Mouse (Mus musculus): ENCODE measurements at regions not wholly inside any gene's neighbourhood (a gene's known extent, or its start where the extent isn't known, plus 50 kb on each side); places are given as distances from the start of the nearest gene placed in this dataset.

DNA sequence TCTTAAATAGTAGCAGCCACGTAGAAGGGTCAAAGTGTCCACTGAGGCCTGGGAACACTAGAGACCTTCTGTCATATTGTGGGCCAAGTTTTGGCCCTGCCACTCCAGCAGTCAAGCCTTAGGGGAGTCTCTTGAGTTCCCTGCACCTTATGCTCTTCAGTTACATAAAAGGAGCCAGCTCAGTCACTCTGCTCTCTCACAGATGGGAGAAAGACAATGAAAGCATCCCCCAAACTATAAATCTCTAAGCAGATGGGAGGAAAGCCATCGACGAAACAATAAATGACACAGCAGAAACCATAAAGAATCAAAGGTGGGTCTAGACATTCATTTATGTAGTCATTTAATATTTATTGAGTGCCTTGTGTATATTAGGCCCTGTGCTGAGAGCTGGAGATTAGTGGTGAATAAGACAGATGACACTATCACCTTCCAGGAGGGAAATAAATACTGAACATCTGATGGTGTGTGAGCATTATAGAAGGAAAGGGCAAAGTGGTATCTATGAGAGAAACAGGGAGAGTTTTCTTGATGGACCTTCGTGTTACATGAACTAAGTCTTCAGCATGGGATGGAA is 137.5 kb upstream of the Synpr start:
- 92% methylated on average over 4 of the region's 4 CpGs for WGBS
- no peak for ATAC-seq (replicated peaks)
- Histone ChIP-seq H3K4me3 (no peak overlapping the region), H3K27ac (replicated peaks) (no peak overlapping the region), H3K9me3 (no peaks in the 10 kb centered on the region), H3K27me3 (no peaks in the 10 kb centered on the region), H3K36me3 (no peaks in the 10 kb centered on the region), H3K4me2 (replicated peaks) (no peak overlapping the region), H3K9ac (replicated peaks) (no peak overlapping the region), H3K4me1 (no peaks in the 10 kb centered on the region)

DNA sequence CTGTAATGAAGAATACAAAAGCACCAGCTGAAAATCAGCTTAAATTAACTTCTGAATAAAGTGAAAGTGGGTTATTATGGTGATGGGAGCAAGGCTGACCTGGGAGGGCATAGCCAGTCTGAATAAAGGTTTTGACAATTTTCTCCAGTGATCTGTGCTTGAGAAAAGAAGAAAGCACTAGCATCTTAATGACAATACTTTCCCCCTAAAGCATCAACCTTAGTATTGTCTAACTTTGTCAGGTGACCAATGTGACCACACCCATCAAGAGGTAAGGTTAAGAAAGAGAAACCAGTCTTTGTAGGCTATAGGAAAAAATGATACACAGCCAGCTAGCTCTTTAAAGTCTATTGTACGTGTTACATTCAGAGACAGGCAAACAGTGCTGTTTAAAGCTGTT is 135.0 kb upstream of the Synpr start:
- Histone ChIP-seq H3K27me3 (no peaks in the 10 kb centered on the region), H3K9ac (replicated peaks) (no peak overlapping the region), H3K36me3 (no peaks in the 10 kb centered on the region), H3K4me1 (no peaks in the 10 kb centered on the region), H3K9me3 (no peaks in the 10 kb centered on the region), H3K27ac (replicated peaks) (no peak overlapping the region), H3K4me3 (no peak overlapping the region), H3K4me2 (replicated peaks) (no peak overlapping the region)
- ATAC-seq (replicated peaks), result no peak
- 69% methylated on average over 1 of the region's 1 CpGs for WGBS

- no peaks in the 10 kb centered on the region for H3K36me3 ChIP-seq
- H3K4me3 ChIP-seq, result no peak overlapping the region
- no peak overlapping the region for H3K9ac ChIP-seq (replicated peaks)
- no peaks in the 10 kb centered on the region for H3K4me1 ChIP-seq
- H3K27me3 ChIP-seq, result no peaks in the 10 kb centered on the region
- no peak for ATAC-seq (replicated peaks)
- WGBS, result 74% methylated on average over 1 of the region's 1 CpGs
- no peak overlapping the region for H3K4me2 ChIP-seq (replicated peaks)
- no peak overlapping the region for H3K27ac ChIP-seq (replicated peaks)
- no peaks in the 10 kb centered on the region for H3K9me3 ChIP-seq
These were observed 132.9 kb upstream of the Synpr start for GRCm38 (mm10) chr14:13151672-13152071.

DNA sequence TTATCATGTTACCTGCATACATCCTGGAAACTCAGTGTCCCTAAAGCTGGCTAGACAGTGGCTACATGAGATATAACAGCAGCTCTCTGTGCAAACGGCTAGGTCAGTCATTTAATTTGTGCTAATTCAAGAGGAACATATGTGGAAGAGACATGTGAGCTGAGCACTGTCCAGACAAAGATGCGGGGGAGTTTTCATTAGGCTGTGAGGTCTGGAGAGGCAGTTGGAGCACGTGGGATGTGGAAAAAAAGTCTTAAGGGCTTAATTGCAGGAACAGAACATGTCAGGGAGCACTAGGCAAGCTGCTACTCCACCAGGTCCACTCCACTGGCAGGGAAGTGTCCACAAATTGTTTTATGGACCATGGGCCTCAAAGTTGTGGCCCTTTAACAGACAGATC is 108.4 kb upstream of the Synpr start:
- Histone ChIP-seq H3K9me3 (no peaks in the 10 kb centered on the region), H3K9ac (replicated peaks) (no peak overlapping the region), H3K27me3 (no peaks in the 10 kb centered on the region), H3K27ac (replicated peaks) (no peak overlapping the region), H3K4me2 (replicated peaks) (no peak overlapping the region), H3K36me3 (no peaks in the 10 kb centered on the region), H3K4me1 (no peaks in the 10 kb centered on the region), H3K4me3 (no peak overlapping the region)
- ATAC-seq (replicated peaks), result no peak
- WGBS, result 65% methylated on average over 3 of the region's 3 CpGs

- ATAC-seq (replicated peaks), result no peak
- Histone ChIP-seq H3K4me3 (no peak overlapping the region), H3K9ac (replicated peaks) (no peak overlapping the region), H3K27me3 (no peaks in the 10 kb centered on the region), H3K9me3 (no peaks in the 10 kb centered on the region), H3K4me1 (no peaks in the 10 kb centered on the region), H3K4me2 (replicated peaks) (no peak overlapping the region), H3K27ac (replicated peaks) (no peak overlapping the region), H3K36me3 (no peaks in the 10 kb centered on the region)
- 93% methylated on average over 1 of the region's 1 CpGs for WGBS
These were observed 106.7 kb upstream of the Synpr start for GRCm38 (mm10) chr14:13177906-13178305.

- Histone ChIP-seq H3K27ac (replicated peaks) (no peak overlapping the region), H3K4me1 (no peaks in the 10 kb centered on the region), H3K9ac (replicated peaks) (no peak overlapping the region), H3K36me3 (no peaks in the 10 kb centered on the region), H3K4me2 (replicated peaks) (no peak overlapping the region), H3K9me3 (no peaks in the 10 kb centered on the region), H3K27me3 (no peaks in the 10 kb centered on the region), H3K4me3 (no peak overlapping the region)
- WGBS, result 85% methylated on average over 1 of the region's 1 CpGs
- no peak for ATAC-seq (replicated peaks)
These were observed 93.8 kb upstream of the Synpr start for GRCm38 (mm10) chr14:13190801-13191200.

DNA sequence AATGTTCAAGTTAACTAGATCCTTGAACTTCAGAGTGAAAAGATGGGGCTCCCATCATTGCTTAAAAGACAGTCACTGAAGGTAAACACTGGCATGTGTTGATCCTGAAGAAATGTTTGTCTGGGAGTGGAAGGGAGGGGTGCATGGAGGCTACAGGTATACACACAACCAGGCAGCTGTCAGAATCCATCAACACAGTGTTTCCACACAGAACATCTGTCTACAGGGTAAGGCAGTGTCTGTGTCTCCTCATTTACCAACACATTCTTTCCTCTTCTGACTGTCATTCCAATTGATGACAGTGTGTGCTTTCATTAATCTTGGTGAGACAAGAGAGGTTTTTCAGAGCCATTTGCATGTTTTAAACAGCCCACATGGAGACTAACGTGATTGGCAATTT is 91.8 kb upstream of the Synpr start:
- no peaks in the 10 kb centered on the region for H3K9me3 ChIP-seq
- no peak overlapping the region for H3K4me3 ChIP-seq
- 23% methylated on average over 1 of the region's 1 CpGs for WGBS
- H3K4me1 ChIP-seq, result no peaks in the 10 kb centered on the region
- no peaks in the 10 kb centered on the region for H3K36me3 ChIP-seq
- no peaks in the 10 kb centered on the region for H3K27me3 ChIP-seq
- no peak overlapping the region for H3K9ac ChIP-seq (replicated peaks)
- no peak overlapping the region for H3K4me2 ChIP-seq (replicated peaks)
- no peak for ATAC-seq (replicated peaks)
- H3K27ac ChIP-seq (replicated peaks), result no peak overlapping the region

GRCm38 (mm10) chr14:13197330-13197892 is 87.2 kb upstream of the Synpr start:
- H3K36me3 ChIP-seq, result no peaks in the 10 kb centered on the region
- H3K9ac ChIP-seq (replicated peaks), result no peak overlapping the region
- H3K9me3 ChIP-seq, result no peaks in the 10 kb centered on the region
- no peak overlapping the region for H3K4me3 ChIP-seq
- no peak for ATAC-seq (replicated peaks)
- WGBS, result 79% methylated on average over 3 of the region's 3 CpGs
- no peaks in the 10 kb centered on the region for H3K4me1 ChIP-seq
- no peaks in the 10 kb centered on the region for H3K27me3 ChIP-seq
- H3K27ac ChIP-seq (replicated peaks), result no peak overlapping the region
- H3K4me2 ChIP-seq (replicated peaks), result no peak overlapping the region

- H3K36me3 ChIP-seq, result no peaks in the 10 kb centered on the region
- H3K4me3 ChIP-seq, result no peak overlapping the region
- H3K9me3 ChIP-seq, result no peaks in the 10 kb centered on the region
- ATAC-seq (replicated peaks), result peak; percentile 88
- no peak overlapping the region for H3K4me2 ChIP-seq (replicated peaks)
- H3K27ac ChIP-seq (replicated peaks), result no peak overlapping the region
- 31% methylated on average over 1 of the region's 1 CpGs for WGBS
- H3K9ac ChIP-seq (replicated peaks), result no peak overlapping the region
- H3K27me3 ChIP-seq, result no peaks in the 10 kb centered on the region
- no peaks in the 10 kb centered on the region for H3K4me1 ChIP-seq
These were observed 86.1 kb upstream of the Synpr start for GRCm38 (mm10) chr14:13198491-13198890.

GRCm38 (mm10) chr14:13212658-13213057 is 71.9 kb upstream of the Synpr start:
- Histone ChIP-seq H3K36me3 (no peaks in the 10 kb centered on the region), H3K27me3 (no peaks in the 10 kb centered on the region), H3K4me1 (no peaks in the 10 kb centered on the region), H3K4me2 (replicated peaks) (no peak overlapping the region), H3K27ac (replicated peaks) (no peak overlapping the region), H3K9ac (replicated peaks) (no peak overlapping the region), H3K9me3 (no peaks in the 10 kb centered on the region), H3K4me3 (no peak overlapping the region)
- peak; percentile 51; the same call in 1 of the 2 replicates for ATAC-seq (replicated peaks)
- WGBS, result 66% methylated on average over 1 of the region's 1 CpGs
